Mouse (Mus musculus) CH12.LX (cell line): Measurements from ENCODE around the gene Mdga1.

Experiments
- BHLHE40 ChIP-seq: IDR thresholded peaks from 2 replicates; pipeline ENCODE4 v1.6.1; 2011; ENCODE audit warnings: mild to moderate bottlenecking, low read depth, low read length, improper control_type of control experiment
- CTCF ChIP-seq, 2 experiments: IDR thresholded peaks in 1 of 2; conservative IDR thresholded peaks in 1 of 2; 2 replicates each; pipeline ENCODE4 v1.5.1; 2011 to 2012; ENCODE audit warnings: low read depth in 2 of 2, low read length in 2 of 2, improper control_type of control experiment in 1 of 2, inconsistent platforms in 1 of 2, mild to moderate bottlenecking in 1 of 2, moderate library complexity in 1 of 2
- E2F4 ChIP-seq: IDR thresholded peaks from 2 replicates; pipeline ENCODE4 v1.6.1; 2011; ENCODE audit warnings: low read depth, low read length, improper control_type of control experiment; ENCODE audit not compliant: insufficient replicate concordance
- EP300 ChIP-seq: IDR thresholded peaks from 2 replicates; pipeline ENCODE4 v1.6.1; 2011; ENCODE audit warnings: low read length, improper control_type of control experiment
- JUND ChIP-seq: conservative IDR thresholded peaks from 2 replicates; pipeline ENCODE4 v1.6.1; 2011; ENCODE audit warnings: low read depth, low read length, improper control_type of control experiment
- MYC ChIP-seq: IDR thresholded peaks from 2 replicates; pipeline ENCODE4 v1.6.1; 2011; ENCODE audit warnings: low read depth, mild to moderate bottlenecking, improper control_type of control experiment, low read length
- NRF1 ChIP-seq: IDR thresholded peaks from 2 replicates; pipeline ENCODE4 v1.6.1; 2014; ENCODE audit warnings: low read depth, mild to moderate bottlenecking, inconsistent platforms, low read length, improper control_type of control experiment, moderate library complexity
- POLR2A ChIP-seq: IDR thresholded peaks from 2 replicates; pipeline ENCODE4 v1.6.1; 2011; ENCODE audit warnings: low read depth, mild to moderate bottlenecking, improper control_type of control experiment, low read length
- RAD21 ChIP-seq: IDR thresholded peaks from 2 replicates; pipeline ENCODE4 v1.6.1; 2011; ENCODE audit warnings: low read depth, mild to moderate bottlenecking, low read length, improper control_type of control experiment, moderate library complexity
- TCF12 ChIP-seq: IDR thresholded peaks from 2 replicates; pipeline ENCODE4 v1.6.1; 2014; ENCODE audit warnings: low read depth, mild to moderate bottlenecking, inconsistent platforms, low read length, improper control_type of control experiment
- USF1 ChIP-seq: IDR thresholded peaks from 2 replicates; pipeline ENCODE4 v1.6.1; 2014; ENCODE audit warnings: low read depth, mild to moderate bottlenecking, inconsistent platforms, low read length, improper control_type of control experiment
- ZC3H11A ChIP-seq: IDR thresholded peaks from 2 replicates; pipeline ENCODE4 v1.6.1; 2012; ENCODE audit warnings: low read depth, mild to moderate bottlenecking, inconsistent platforms, low read length, improper control_type of control experiment

- TF ChIP-seq USF1 (no peak), POLR2A (no peak), EP300 (no peak), NRF1 (no peak), CTCF (conservative IDR thresholded peaks at IDR 0.05 in 1 of 2, IDR thresholded peaks at IDR 0.05 in 1 of 2; ENCODE audit: low read depth in 2 of 2, low read length in 2 of 2) (no peak), MYC (no peak), JUND (no peak), ZC3H11A (no peak), E2F4 (no peak), BHLHE40 (no peak), TCF12 (no peak), RAD21 (no peak)
These were observed 110.1 kb downstream of the Mdga1 start for GRCm38 (mm10) chr17:29859788-29860283.
